Mouse (Mus musculus): ENCODE results near the gene 4930447C04Rik.

Gene 4930447C04Rik

DNA sequence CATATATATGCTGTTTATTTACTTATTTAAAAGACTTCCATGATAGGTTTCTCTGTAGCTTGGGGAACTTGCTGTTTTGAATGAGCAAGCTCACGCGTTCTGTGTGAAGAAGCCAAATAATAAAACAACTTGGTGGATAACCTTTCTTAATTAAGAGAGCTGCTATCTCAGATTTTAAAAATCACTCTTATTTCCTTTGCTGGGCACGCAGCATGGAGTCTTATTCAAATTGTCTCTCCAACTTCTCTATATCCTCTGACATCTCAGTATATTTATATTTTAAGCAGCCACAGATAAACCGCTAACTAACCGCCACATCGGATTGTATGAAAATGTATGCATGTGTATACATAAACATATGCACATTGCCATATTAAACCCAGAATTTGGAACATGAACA lies 1.6 kb upstream of the 4930447C04Rik start:
- no peak for DNase-seq

- no peak for DNase-seq
These were observed 951 bp upstream of the 4930447C04Rik start for GRCm38 (mm10) chr12:72941398-72942051.

DNA sequence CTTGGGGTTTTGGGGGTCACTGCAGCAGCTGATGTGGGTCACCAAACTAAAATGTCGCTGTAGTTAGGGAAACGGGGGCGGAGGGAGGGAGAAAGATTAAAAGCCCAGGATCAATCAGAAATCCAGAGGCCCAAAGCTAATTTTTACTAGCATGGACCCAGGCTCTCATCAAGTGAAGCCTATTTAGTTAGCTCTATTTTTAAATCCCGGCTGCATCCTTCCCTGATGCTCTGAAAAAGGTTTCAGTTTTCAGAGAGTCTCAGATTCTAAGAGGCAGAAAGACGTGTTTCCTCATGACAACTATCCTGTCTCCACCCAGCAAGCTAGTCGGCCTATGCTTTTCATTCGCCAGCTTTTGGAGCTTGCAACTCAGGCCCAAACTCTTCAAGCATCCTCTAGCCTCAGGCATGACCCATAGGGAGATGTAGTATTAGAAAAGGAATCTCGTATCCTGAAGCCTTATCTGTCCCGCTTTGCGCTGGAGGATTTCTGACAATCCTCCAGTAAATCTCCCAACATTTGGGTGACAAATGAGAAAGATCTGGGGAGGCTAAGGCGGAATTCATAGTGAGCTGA lies 336 bp upstream of the 4930447C04Rik start:
- DNase-seq = no peak

DNA sequence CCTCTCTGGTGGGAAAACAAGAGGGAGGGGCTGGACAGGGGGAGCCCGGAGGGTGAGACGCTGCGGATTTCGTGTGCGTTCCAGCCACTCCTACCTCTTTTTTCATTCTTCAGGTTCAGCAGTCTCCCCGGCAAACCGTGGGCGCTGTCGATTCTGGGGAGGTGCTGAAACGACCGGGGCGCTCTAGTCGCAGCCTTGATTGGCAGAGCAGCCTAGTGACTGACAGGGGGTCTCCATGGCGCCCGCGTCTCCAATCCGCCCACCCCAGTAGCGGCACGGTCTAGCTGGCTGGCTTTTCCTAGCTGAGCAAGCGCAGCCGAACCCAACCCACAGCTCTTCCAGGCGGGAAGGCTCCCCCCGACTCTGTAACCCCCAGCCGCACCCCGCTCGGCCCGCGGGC lies 958 bp downstream of the 4930447C04Rik start, which contains the start of gene Six6:
Six6 (plus strand) TSS at position 277 of the 400 bp plus-strand sequence.
- DNase-seq = no peak

DNA sequence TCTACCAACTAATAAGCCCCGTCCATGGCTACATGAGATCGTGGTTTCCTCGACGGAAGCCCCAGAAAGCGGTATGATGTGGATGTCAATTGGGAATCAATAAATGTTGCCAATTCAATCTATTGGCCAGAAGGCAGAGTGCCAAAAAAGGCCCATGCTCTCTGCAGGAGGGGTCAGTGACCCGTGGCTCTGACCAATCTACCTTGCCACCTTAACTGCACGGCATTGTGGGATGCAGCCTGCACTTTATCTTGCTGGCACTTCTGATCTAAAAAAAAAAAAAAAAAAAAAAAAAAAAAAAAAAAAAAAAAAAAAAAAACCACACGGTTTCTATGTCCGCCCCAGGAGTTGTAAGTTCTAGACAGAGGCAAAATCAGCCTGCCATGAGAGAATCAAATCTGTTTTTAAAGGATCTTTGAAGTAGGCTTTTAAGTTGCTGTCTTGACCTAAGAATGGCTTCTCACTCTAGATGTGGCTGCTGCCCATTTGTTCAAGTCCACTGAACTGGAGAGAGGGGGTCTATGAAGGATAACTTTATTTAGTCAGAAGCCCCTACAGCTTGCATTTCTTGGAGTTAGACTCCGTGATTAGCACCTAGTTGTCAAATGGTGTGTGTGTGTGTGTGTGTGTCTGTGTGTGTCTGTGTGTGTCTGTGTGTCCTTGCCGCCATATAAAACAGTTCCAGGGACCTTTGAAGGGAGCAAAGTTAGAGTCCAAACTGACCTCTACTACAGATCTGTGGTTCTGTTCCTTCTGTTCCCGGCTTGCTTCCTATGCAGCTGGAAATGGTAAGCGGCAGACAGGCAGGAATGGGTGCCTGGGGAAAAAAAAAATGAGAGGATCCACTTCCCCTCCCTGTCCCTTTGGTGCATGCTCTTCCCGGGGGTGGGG lies 1.7 kb downstream of the 4930447C04Rik start:
- no peak for DNase-seq

DNA sequence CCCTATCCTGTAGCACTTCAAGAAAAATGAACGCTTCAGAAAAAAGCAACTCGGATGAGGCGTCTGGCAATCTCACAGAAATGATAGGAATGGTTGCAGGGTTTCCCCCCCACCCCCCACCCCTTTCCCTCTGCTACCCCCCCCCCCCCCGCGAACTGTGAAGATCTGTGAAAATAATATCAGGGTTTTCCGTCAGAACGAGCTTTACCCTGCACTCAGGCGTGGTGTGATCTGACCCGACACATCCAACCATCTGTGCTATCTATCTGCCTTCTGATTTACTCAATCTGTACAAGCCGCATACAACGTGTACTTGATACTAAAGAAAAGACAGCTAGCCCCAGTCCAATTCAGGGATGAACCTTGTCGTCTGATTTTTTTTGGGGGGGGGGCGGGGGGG lies 2.4 kb downstream of the 4930447C04Rik start:
- DNase-seq = no peak

- DNase-seq = no peak
These were observed 2.9 kb downstream of the 4930447C04Rik start for GRCm38 (mm10) chr12:72937537-72938120.

DNA sequence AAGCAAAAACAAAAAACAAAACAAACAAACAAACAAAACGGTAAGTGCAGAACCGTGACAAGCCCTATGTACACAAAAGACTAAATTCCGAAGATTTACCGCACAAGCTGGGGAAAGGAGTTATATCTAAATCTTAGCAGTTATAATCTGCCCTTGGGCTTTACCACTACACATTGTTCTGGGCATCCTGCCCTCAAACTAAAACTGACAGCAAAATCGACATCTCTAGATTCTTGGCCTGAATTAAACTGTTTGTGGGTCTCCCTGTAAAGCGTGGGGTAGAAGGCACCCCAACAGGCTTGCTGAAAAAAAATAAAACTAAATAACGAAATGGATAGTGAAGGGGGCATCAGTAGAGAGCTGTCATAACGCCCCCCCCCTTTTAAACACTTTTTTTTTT lies 3.8 kb downstream of the 4930447C04Rik start:
- no peak for DNase-seq

- DNase-seq = no peak
These were observed 23.2 kb downstream of the 4930447C04Rik start for GRCm38 (mm10) chr12:72917159-72917993.

DNA sequence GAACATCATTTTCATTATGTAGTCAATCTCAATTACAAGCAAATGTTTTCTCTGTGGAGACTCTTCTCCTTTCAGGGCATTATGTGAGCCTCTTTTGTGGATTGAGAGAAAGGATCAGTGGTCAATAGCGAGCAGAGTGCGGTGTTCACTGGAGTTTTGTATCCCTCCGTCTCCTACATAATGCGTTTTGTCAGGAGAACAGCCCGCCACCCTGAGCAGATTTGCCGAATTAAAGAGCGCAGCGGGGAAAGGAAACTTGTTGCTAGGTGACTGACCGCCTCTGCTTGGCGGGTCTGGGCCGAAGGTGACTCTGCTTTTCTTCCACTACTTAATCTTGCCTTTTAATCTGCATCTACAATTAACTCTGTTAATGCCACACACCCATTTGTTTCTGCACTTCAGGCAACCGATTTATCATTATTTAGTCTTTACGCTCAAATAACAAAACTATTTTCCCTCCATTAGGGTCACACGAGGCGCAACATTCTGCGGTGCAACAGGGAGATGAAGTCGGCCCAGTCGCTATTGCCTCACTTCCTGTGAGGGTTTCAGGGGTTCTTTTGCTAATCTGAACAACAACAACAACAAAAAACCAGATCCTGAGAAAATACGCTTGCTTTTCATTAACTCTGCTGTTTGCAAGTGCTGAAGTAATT lies 86.1 kb downstream of the 4930447C04Rik start:
- DNase-seq = no peak

DNA sequence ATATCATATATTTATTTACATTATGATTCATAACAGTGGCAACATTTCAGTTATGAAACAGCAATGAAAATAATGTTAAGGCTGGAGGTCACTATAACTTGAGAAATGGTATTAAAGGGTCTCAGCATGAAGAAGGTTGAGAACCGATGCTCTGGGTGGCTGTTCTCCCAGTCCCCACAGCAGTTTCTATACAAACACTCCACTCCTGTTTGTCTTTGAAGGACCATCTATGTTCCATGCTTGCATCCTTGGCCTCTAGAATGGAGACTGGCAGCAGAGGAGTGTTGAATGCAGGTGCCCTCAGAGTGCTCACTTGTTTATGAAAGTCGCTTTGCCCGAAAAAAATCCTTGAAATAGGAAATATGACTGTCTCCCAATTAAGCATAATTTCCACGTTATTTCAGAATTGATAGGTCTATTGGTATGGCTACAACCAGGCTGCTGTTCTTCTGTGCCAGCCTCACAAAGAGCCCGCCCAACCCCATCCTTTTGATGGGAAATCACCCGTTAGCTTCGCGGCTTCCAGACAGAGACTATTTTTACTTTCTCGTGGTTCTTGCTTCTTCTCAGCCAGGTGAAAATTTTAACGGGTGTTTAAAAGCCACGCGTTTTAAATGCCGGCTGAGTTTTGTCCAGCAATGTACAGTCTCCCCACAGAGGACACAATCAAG lies 87.0 kb downstream of the 4930447C04Rik start:
- DNase-seq = no peak

- no peak for DNase-seq
These were observed 88.3 kb downstream of the 4930447C04Rik start for GRCm38 (mm10) chr12:72852264-72852663.

- DNase-seq = no peak
These were observed 90.4 kb downstream of the 4930447C04Rik start for GRCm38 (mm10) chr12:72850146-72850545.

DNA sequence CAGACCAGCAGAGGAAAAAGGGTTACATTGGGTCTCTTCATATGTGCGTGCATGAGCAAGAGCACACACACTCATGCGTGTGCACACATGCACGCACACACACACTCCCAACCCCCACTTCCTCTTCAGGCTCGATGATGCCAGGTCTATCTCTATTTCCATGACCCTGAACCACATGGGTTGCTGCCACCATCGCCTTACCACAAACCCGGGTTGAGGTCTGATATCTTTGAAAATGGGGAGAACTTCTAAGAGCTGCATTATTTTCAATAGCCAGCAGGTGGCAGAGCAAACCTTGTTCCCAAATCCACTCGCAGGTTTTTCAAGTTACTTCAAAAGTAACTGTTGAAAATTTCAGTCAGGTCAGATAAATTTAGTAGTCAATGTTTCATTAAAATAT lies 92.8 kb downstream of the 4930447C04Rik start:
- DNase-seq = no peak

DNA sequence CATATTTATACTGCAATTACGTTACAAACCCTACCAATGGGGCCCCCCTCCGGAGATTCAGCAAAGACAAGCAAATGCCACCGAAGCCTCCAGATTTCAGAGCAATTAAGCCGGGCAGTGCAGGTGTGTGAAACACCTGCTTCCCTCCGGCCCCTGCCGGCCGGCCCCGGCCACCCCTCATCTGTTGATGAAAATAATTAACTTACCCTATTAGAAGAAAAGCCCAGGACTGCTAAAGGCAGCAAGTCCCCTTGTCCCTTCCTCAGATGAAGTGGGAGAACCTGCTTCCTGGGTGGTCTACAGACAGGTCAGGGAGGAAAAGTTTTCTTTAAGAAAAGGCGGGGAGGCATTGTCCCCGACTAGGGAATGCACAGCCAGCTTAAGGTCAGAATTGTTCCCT lies 94.6 kb downstream of the 4930447C04Rik start:
- no peak for DNase-seq

GRCm38 (mm10) chr12:72843973-72844620 lies 96.5 kb downstream of the 4930447C04Rik start:
- peak; percentile 25 for DNase-seq

DNA sequence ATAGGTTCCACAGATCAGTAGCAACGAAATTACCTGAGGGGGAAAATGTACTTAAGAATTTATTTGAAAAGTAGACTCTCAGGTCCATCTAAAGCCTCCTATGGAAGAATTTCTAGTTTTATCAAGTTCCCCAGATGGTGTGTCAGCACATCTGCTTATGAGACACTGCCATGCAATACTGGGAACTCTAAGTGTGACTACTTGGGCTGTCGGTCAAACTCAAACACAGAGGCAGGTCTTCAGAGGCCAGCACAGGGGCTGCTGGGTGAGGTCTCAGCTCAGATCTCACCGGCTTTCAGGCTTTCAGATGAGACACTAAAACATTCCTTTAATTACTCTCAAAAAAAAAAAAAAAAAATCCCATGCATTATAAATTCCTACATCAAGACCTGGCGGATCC lies 97.0 kb downstream of the 4930447C04Rik start:
- DNase-seq = no peak

- DNase-seq = no peak
These were observed 97.4 kb downstream of the 4930447C04Rik start for GRCm38 (mm10) chr12:72843135-72843534.

GRCm38 (mm10) chr12:72841500-72841899 lies 99.1 kb downstream of the 4930447C04Rik start:
- no peak for DNase-seq

GRCm38 (mm10) chr12:72837302-72837701 lies 103.3 kb downstream of the 4930447C04Rik start:
- no peak for DNase-seq

DNA sequence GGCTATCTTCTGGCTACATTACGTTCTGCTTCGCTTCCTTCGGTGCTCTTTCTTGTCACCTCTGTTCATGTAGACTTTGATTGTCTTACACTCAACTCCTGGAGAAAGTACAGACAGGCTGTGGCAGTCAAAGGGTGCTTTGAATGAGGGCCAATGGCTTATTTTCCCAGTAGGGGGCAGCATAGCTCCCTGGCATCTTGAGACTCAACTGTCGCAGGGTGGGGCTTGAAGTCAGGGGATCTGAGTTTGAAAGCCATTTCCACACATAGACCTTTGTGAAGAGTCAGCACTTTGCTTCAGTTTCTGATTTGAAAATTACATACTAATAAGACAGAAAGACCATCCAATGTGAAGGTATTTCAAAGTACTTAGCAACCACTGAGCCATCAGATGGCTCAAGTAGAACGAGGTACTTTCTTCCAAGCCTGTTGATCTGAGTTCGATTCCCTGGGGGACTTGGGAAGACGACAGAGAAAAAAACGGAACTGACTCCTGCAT lies 105.0 kb downstream of the 4930447C04Rik start:
- DNase-seq = no peak
